Mouse (Mus musculus) myocyte (in vitro differentiated cells): ENCODE results near the gene Chst3. TPM values are rescaled to one million over a fixed set of nuclear protein-coding genes. Genes with fewer than 3 reads are reported as not detected.

Experiments
- H3K27me3 ChIP-seq: one replicate; pipeline ENCODE4 v1.6.1; 2011; ENCODE audit not compliant: control insufficient read depth, insufficient read depth, insufficient read length
- H3K36me3 ChIP-seq: one replicate; pipeline ENCODE4 v1.6.1; 2011; ENCODE audit not compliant: control insufficient read depth, insufficient read depth
- H3K4me2 ChIP-seq: one replicate; pipeline ENCODE4 v1.6.1; 2011; ENCODE audit warnings: low read depth, control low read depth
- H3K4me3 ChIP-seq: one replicate; pipeline ENCODE4 v1.5.1; 2011; ENCODE audit warnings: mild to moderate bottlenecking, control low read depth, moderate library complexity
- H3K79me2 ChIP-seq: one replicate; pipeline ENCODE4 v1.6.1; 2011; ENCODE audit not compliant: control insufficient read depth, insufficient read depth
- H3ac ChIP-seq: one replicate; pipeline ENCODE4 v1.6.1; 2011; ENCODE audit not compliant: control insufficient read depth, insufficient read length
- CEBPB ChIP-seq: IDR thresholded peaks from 2 replicates; pipeline ENCODE4 v1.6.1; 2011; ENCODE audit warnings: mild to moderate bottlenecking, moderate library complexity; ENCODE audit not compliant: poor library complexity, insufficient read depth, severe bottlenecking
- E2F4 ChIP-seq: IDR thresholded peaks from one replicate; pipeline ENCODE4 v1.6.1; 2011; ENCODE audit warnings: mild to moderate bottlenecking, control low read depth, moderate library complexity; ENCODE audit not compliant: insufficient read depth
- MAX ChIP-seq: IDR thresholded peaks from one replicate; pipeline ENCODE4 v1.6.1; 2011; ENCODE audit warnings: low read depth, mild to moderate bottlenecking, control low read depth
- MYOD1 ChIP-seq, 3 experiments: IDR thresholded peaks; one replicate each; pipeline ENCODE4 v1.6.1; 2011; ENCODE audit warnings: control low read depth in 2 of 3, low read depth in 2 of 3, mild to moderate bottlenecking in 2 of 3, moderate library complexity in 1 of 3; ENCODE audit not compliant: insufficient read length in 2 of 3, control insufficient read depth in 1 of 3
- MYOG ChIP-seq, 3 experiments: IDR thresholded peaks; one replicate each; pipeline ENCODE4 v1.6.1; 2011; ENCODE audit warnings: control low read depth in 2 of 3, low read depth in 2 of 3, mild to moderate bottlenecking in 2 of 3; ENCODE audit not compliant: insufficient read length in 2 of 3, control insufficient read depth in 1 of 3, insufficient read depth in 1 of 3
- POLR2A ChIP-seq: IDR thresholded peaks from one replicate; pipeline ENCODE4 v1.6.1; 2011; ENCODE audit warnings: low read depth, mild to moderate bottlenecking, control low read depth, moderate library complexity; ENCODE audit not compliant: insufficient read length
- POLR2AphosphoS2 ChIP-seq: IDR thresholded peaks from one replicate; pipeline ENCODE4 v1.6.1; 2011; ENCODE audit warnings: low read depth, control low read depth; ENCODE audit not compliant: insufficient read length
- REST ChIP-seq: IDR thresholded peaks from one replicate; pipeline ENCODE4 v1.6.1; 2011; ENCODE audit warnings: mild to moderate bottlenecking, control low read depth, moderate library complexity; ENCODE audit not compliant: insufficient read depth, insufficient read length
- SRF ChIP-seq: IDR thresholded peaks from one replicate; pipeline ENCODE4 v1.6.1; 2011; ENCODE audit warnings: low read depth; ENCODE audit not compliant: control insufficient read depth, insufficient read length
- TCF12 ChIP-seq: IDR thresholded peaks from one replicate; pipeline ENCODE4 v1.6.1; 2011; ENCODE audit warnings: mild to moderate bottlenecking, control low read depth; ENCODE audit not compliant: poor library complexity, insufficient read depth, severe bottlenecking
- TCF3 ChIP-seq: IDR thresholded peaks from one replicate; pipeline ENCODE4 v1.6.1; 2011; ENCODE audit warnings: low read depth, control low read depth; ENCODE audit not compliant: insufficient read length
- USF1 ChIP-seq: IDR thresholded peaks from one replicate; pipeline ENCODE4 v1.6.1; 2011; ENCODE audit warnings: low read depth, mild to moderate bottlenecking, control low read depth, moderate library complexity
- polyA plus RNA-seq: library from polyadenylated mRNA; unstranded; fragments of >200 nt; fragmentation: generic; extraction: Trizol; gene quantifications from one replicate; pipeline ENCODE4 v1.2.1, GENCODE M21; 2012; ENCODE audit warnings: missing spikeins

The Chst3 gene
- polyA plus RNA-seq, 1 experiment, result 1.6 TPM

GRCm38 (mm10) chr10:60262386-60262785, 43.3 kb upstream of the Chst3 start:
- Histone ChIP-seq H3K4me2 (no peak overlapping the region), H3K79me2 (no peaks in the 10 kb centered on the region), H3K27me3 (no peaks in the 10 kb centered on the region), H3K4me3 (no peak overlapping the region), H3K36me3 (no peaks in the 10 kb centered on the region), H3ac (no peak overlapping the region)
- TF ChIP-seq MYOD1 (IDR thresholded peaks at IDR 0.05; ENCODE audit: control insufficient read depth in 1 of 3, insufficient read length in 2 of 3, low read depth in 2 of 3) (peak in 2 of 3 experiments; percentile 66 to 68), MYOG (IDR thresholded peaks at IDR 0.05; ENCODE audit: control insufficient read depth in 1 of 3, insufficient read depth in 1 of 3, insufficient read length in 2 of 3, low read depth in 2 of 3) (peak in 1 of 3 experiments; percentile 88), POLR2A (no peak)

- no peaks in the 10 kb centered on the region for H3K79me2 ChIP-seq
- TF ChIP-seq MYOD1 (IDR thresholded peaks at IDR 0.05; ENCODE audit: control insufficient read depth in 1 of 3, insufficient read length in 2 of 3, low read depth in 2 of 3), result no peak
- TF ChIP-seq REST, result no peak
- TF ChIP-seq MYOG (IDR thresholded peaks at IDR 0.05; ENCODE audit: control insufficient read depth in 1 of 3, insufficient read depth in 1 of 3, insufficient read length in 2 of 3, low read depth in 2 of 3), result no peak
- TF ChIP-seq POLR2AphosphoS2, result no peak
Observed at GRCm38 (mm10) chr10:60261530-60261929, 42.5 kb upstream of the Chst3 start.

GRCm38 (mm10) chr10:60260557-60261294, 41.7 kb upstream of the Chst3 start:
- Histone ChIP-seq H3K4me3 (no peak overlapping the region), H3K27me3 (no peaks in the 10 kb centered on the region), H3K4me2 (no peak overlapping the region), H3ac (no peak overlapping the region), H3K79me2 (no peaks in the 10 kb centered on the region), H3K36me3 (no peaks in the 10 kb centered on the region)
- TF ChIP-seq POLR2AphosphoS2 (no peak), CEBPB (no peak), E2F4 (no peak), TCF12 (no peak), MYOD1 (IDR thresholded peaks at IDR 0.05; ENCODE audit: control insufficient read depth in 1 of 3, insufficient read length in 2 of 3, low read depth in 2 of 3) (no peak), MAX (no peak), MYOG (IDR thresholded peaks at IDR 0.05; ENCODE audit: control insufficient read depth in 1 of 3, insufficient read depth in 1 of 3, insufficient read length in 2 of 3, low read depth in 2 of 3) (no peak), SRF (no peak), POLR2A (no peak), REST (no peak), USF1 (no peak), TCF3 (no peak)

More at GRCm38 (mm10) chr10:60261530-60261929, 42.5 kb upstream of the Chst3 start:
- H3K27me3 ChIP-seq, result no peaks in the 10 kb centered on the region
- no peaks in the 10 kb centered on the region for H3K36me3 ChIP-seq
- H3K4me3 ChIP-seq, result no peak overlapping the region
- H3K4me2 ChIP-seq, result no peak overlapping the region
- H3ac ChIP-seq, result no peak overlapping the region

GRCm38 (mm10) chr10:60257261-60257825, 38.3 kb upstream of the Chst3 start:
- no peak overlapping the region for H3K4me2 ChIP-seq
- H3K36me3 ChIP-seq, result no peaks in the 10 kb centered on the region
- TF ChIP-seq POLR2AphosphoS2 (no peak), CEBPB (no peak)
- no peaks in the 10 kb centered on the region for H3K27me3 ChIP-seq
- H3K4me3 ChIP-seq, result no peak overlapping the region
- no peak overlapping the region for H3ac ChIP-seq
- no peaks in the 10 kb centered on the region for H3K79me2 ChIP-seq

GRCm38 (mm10) chr10:60256088-60256487, 37.0 kb upstream of the Chst3 start:
- TF ChIP-seq SRF, result no peak
- TF ChIP-seq MAX, result no peak
- TF ChIP-seq POLR2A, result no peak
- no peak for TF ChIP-seq USF1
- TF ChIP-seq REST, result no peak
- TF ChIP-seq MYOD1 (IDR thresholded peaks at IDR 0.05; ENCODE audit: control insufficient read depth in 1 of 3, insufficient read length in 2 of 3, low read depth in 2 of 3), result no peak
- TF ChIP-seq POLR2AphosphoS2, result no peak
- TF ChIP-seq CEBPB, result no peak
- no peak for TF ChIP-seq TCF12
- no peak for TF ChIP-seq MYOG (IDR thresholded peaks at IDR 0.05; ENCODE audit: control insufficient read depth in 1 of 3, insufficient read depth in 1 of 3, insufficient read length in 2 of 3, low read depth in 2 of 3)
- TF ChIP-seq TCF3, result no peak
- TF ChIP-seq E2F4, result no peak
- Histone ChIP-seq H3K4me2 (no peak overlapping the region), H3K36me3 (no peaks in the 10 kb centered on the region), H3K4me3 (no peak overlapping the region), H3K27me3 (no peaks in the 10 kb centered on the region), H3ac (no peak overlapping the region), H3K79me2 (no peaks in the 10 kb centered on the region)
